Mouse (Mus musculus): ENCODE results near the gene Gm20388. TPM values are rescaled to one million over a fixed set of nuclear protein-coding genes. Genes with fewer than 3 reads are reported as not detected.

The Gm20388 gene
- total RNA-seq, 2 experiments from 2014 or later = 8.8 TPM

GRCm38 (mm10) chr8:121932668-121933520 lies 2022.3 kb downstream of the Gm20388 start:
- no peak for DNase-seq (ENCODE audit: extremely low spot score in 1 of 2, low spot score in 1 of 2)

GRCm38 (mm10) chr8:121934506-121934905 lies 2023.9 kb downstream of the Gm20388 start:
- no peak for DNase-seq (ENCODE audit: extremely low spot score in 1 of 2, low spot score in 1 of 2)

GRCm38 (mm10) chr8:121934923-121935322 lies 2024.3 kb downstream of the Gm20388 start:
- DNase-seq (ENCODE audit: extremely low spot score in 1 of 2, low spot score in 1 of 2) = no peak

GRCm38 (mm10) chr8:121935341-121936294 lies 2025.0 kb downstream of the Gm20388 start:
- DNase-seq (ENCODE audit: extremely low spot score in 1 of 2, low spot score in 1 of 2) = peak; percentile 42 to 68

- DNase-seq (ENCODE audit: extremely low spot score in 1 of 2, low spot score in 1 of 2) = no peak
These were observed 2025.8 kb downstream of the Gm20388 start for GRCm38 (mm10) chr8:121936391-121936790.

GRCm38 (mm10) chr8:121938732-121939131 lies 2028.1 kb downstream of the Gm20388 start:
- DNase-seq (ENCODE audit: extremely low spot score in 1 of 2, low spot score in 1 of 2) = no peak

GRCm38 (mm10) chr8:121943057-121943540 lies 2032.5 kb downstream of the Gm20388 start:
- no peak for DNase-seq (ENCODE audit: extremely low spot score in 1 of 2, low spot score in 1 of 2)

- no peak for DNase-seq (ENCODE audit: extremely low spot score in 1 of 2, low spot score in 1 of 2)
These were observed 2033.1 kb downstream of the Gm20388 start for GRCm38 (mm10) chr8:121943716-121944115.

- DNase-seq (ENCODE audit: extremely low spot score in 1 of 2, low spot score in 1 of 2) = no peak
These were observed 2034.2 kb downstream of the Gm20388 start, which contains the start of gene Car5a for GRCm38 (mm10) chr8:121944831-121945230. TSS of gene Car5a (minus strand) at chr8:121944904.

- DNase-seq (ENCODE audit: extremely low spot score in 1 of 2, low spot score in 1 of 2) = no peak
These were observed 2035.7 kb downstream of the Gm20388 start for GRCm38 (mm10) chr8:121946351-121946750.

- DNase-seq (ENCODE audit: extremely low spot score in 1 of 2, low spot score in 1 of 2) = no peak
These were observed 2036.6 kb downstream of the Gm20388 start for GRCm38 (mm10) chr8:121947047-121947752.

GRCm38 (mm10) chr8:121947753-121948141 lies 2037.1 kb downstream of the Gm20388 start:
- peak in 1 of 2 experiments; percentile 69 for DNase-seq (ENCODE audit: extremely low spot score in 1 of 2, low spot score in 1 of 2)

- no peak for DNase-seq (ENCODE audit: extremely low spot score in 1 of 2, low spot score in 1 of 2)
These were observed 2037.9 kb downstream of the Gm20388 start for GRCm38 (mm10) chr8:121948321-121949145.

GRCm38 (mm10) chr8:121949222-121949800 lies 2038.7 kb downstream of the Gm20388 start, which contains the start of gene Banp:
TSS of gene Banp (plus strand) at chr8:121949750.
- DNase-seq (ENCODE audit: extremely low spot score in 1 of 2, low spot score in 1 of 2) = no peak

- DNase-seq (ENCODE audit: extremely low spot score in 1 of 2, low spot score in 1 of 2) = peak; percentile 91 to 96
These were observed 2039.5 kb downstream of the Gm20388 start for GRCm38 (mm10) chr8:121949941-121950748.

- DNase-seq (ENCODE audit: extremely low spot score in 1 of 2, low spot score in 1 of 2) = peak; percentile 46 to 50
These were observed 2040.4 kb downstream of the Gm20388 start for GRCm38 (mm10) chr8:121950749-121951655.

- DNase-seq (ENCODE audit: extremely low spot score in 1 of 2, low spot score in 1 of 2) = no peak
These were observed 2041.0 kb downstream of the Gm20388 start for GRCm38 (mm10) chr8:121951656-121952009.
